9 mouse cellular contexts compared by ENCODE assay signal in genomic region chr7:112241211-112241944, GRCm38 (mm10). TPM values are rescaled to one million over a fixed set of nuclear protein-coding genes. Genes with fewer than 3 reads are reported as not detected.
DNase-seq lines count a peak whose midpoint lies in the region; ATAC-seq and TF ChIP-seq lines count a peak whose summit lies in the region.
"Had no signal": no experiment of that assay in that cellular context is flagged by ENCODE, and none has a peak within 500 bp of the region (broad histone marks: within the 10 kb centered on the region; RNA-seq: fewer than 3 reads in every experiment).

No protein-coding gene starts in this region.

- no peak overlapping the region for H3K9ac ChIP-seq in embryonic facial prominence, embryonic 14.5 days (ENCODE audit: low read depth, low read length)
- no peak overlapping the region for H3K9ac ChIP-seq in hindbrain, postnatal 0 days (replicated peaks; ENCODE audit: low read length)
- H3K9ac ChIP-seq in hindbrain, embryonic 13.5 days = no peak overlapping the region
- H3K9ac ChIP-seq in stomach, postnatal 0 days (ENCODE audit: low read length) = no peak overlapping the region

- no peak for TF ChIP-seq CTCF in hindbrain, postnatal 0 days (IDR thresholded peaks at IDR 0.05; ENCODE audit: low read depth)
- no peak for TF ChIP-seq CTCF in stomach, postnatal 0 days (IDR thresholded peaks at IDR 0.05; ENCODE audit: low read depth)

- no peaks in the 10 kb centered on the region for H3K9me3 ChIP-seq in embryonic facial prominence, embryonic 14.5 days (ENCODE audit: control insufficient read depth, low read length)
- no peaks in the 10 kb centered on the region for H3K9me3 ChIP-seq in embryonic facial prominence, embryonic 10.5 days
- no peaks in the 10 kb centered on the region for H3K9me3 ChIP-seq in hindbrain, postnatal 0 days (ENCODE audit: low read length)
- no peaks in the 10 kb centered on the region for H3K9me3 ChIP-seq in hindbrain, embryonic 13.5 days
- H3K9me3 ChIP-seq in stomach, postnatal 0 days (ENCODE audit: control insufficient read depth, low read length) = no peaks in the 10 kb centered on the region

- TF ChIP-seq EP300 in stomach, postnatal 0 days (optimal IDR thresholded peaks at IDR 0.05) = no peak

- ATAC-seq in embryonic facial prominence, embryonic 14.5 days (ENCODE audit: low read depth) = peak; percentile 71; the same call in 1 of the 2 replicates
- peak; percentile 61 for ATAC-seq in hindbrain, postnatal 0 days
- ATAC-seq in hindbrain, embryonic 13.5 days (ENCODE audit: low FRiP score) = no peak
- no peak for ATAC-seq in stomach, postnatal 0 days (ENCODE audit: low FRiP score, low TSS enrichment)

- H3K27ac ChIP-seq in embryonic facial prominence, embryonic 14.5 days (replicated peaks; ENCODE audit: low read depth, low read length) = no peak overlapping the region
- no peak overlapping the region for H3K27ac ChIP-seq in embryonic facial prominence, embryonic 10.5 days (replicated peaks)
- peak overlapping the region; percentile 66 for H3K27ac ChIP-seq in hindbrain, postnatal 0 days
- no peak overlapping the region for H3K27ac ChIP-seq in hindbrain, embryonic 13.5 days
- H3K27ac ChIP-seq in stomach, postnatal 0 days (replicated peaks) = no peak overlapping the region

- intact Hi-C loops in left cerebral cortex, postnatal 25 days (cut with DNase I) = loop anchor here (1.0 to 5.0 kb wide), 3 partner anchors 8 to 119 kb away; no protein-coding TSS in a partner anchor

- no peak overlapping the region for H3K4me2 ChIP-seq in embryonic facial prominence, embryonic 14.5 days (ENCODE audit: low read depth, low read length)
- no peak overlapping the region for H3K4me2 ChIP-seq in hindbrain, postnatal 0 days (ENCODE audit: low read depth, low read length)
- no peak overlapping the region for H3K4me2 ChIP-seq in hindbrain, embryonic 13.5 days
- no peak overlapping the region for H3K4me2 ChIP-seq in stomach, postnatal 0 days (replicated peaks; ENCODE audit: low read depth)

- peak; percentile 35 for DNase-seq in embryonic facial prominence, embryonic 14.5 days (ENCODE audit: low spot score)
- no peak for DNase-seq in embryonic facial prominence, embryonic 10.5 days (ENCODE audit: low spot score)
- DNase-seq in hindbrain, postnatal 0 days (ENCODE audit: low spot score) = peak; percentile 52
- peak; percentile 75 to 81 for DNase-seq in cerebellum, postnatal 10 days
- DNase-seq in left cerebral cortex, postnatal 25 days (ENCODE audit: low spot score in 2 of 2) = peak; percentile 53 to 95
- no peak for DNase-seq in gastrocnemius, adult 18-20 months (ENCODE audit: low spot score)
- DNase-seq in stomach, postnatal 0 days (ENCODE audit: low spot score) = no peak
- DNase-seq: liver had no signal

- no peaks in the 10 kb centered on the region for H3K27me3 ChIP-seq in embryonic facial prominence, embryonic 14.5 days (replicated peaks; ENCODE audit: control insufficient read depth, insufficient read depth, low read length)
- peaks cover 20% of the 10 kb centered on the region; the same call in 1 of the 2 replicates for H3K27me3 ChIP-seq in embryonic facial prominence, embryonic 10.5 days (replicated peaks; ENCODE audit: low read depth, poor library complexity, severe bottlenecking)
- no peaks in the 10 kb centered on the region for H3K27me3 ChIP-seq in hindbrain, postnatal 0 days (ENCODE audit: insufficient read depth, low read length)
- H3K27me3 ChIP-seq in hindbrain, embryonic 13.5 days = no peaks in the 10 kb centered on the region
- H3K27me3 ChIP-seq in stomach, postnatal 0 days (ENCODE audit: control insufficient read depth, insufficient read depth, low read length) = no peaks in the 10 kb centered on the region

- H3K4me1 ChIP-seq in embryonic facial prominence, embryonic 14.5 days (ENCODE audit: control insufficient read depth, insufficient read depth, low read length) = no peaks in the 10 kb centered on the region; the same call in 1 of the 2 replicates
- peaks cover 11% of the 10 kb centered on the region for H3K4me1 ChIP-seq in embryonic facial prominence, embryonic 10.5 days
- peaks cover 11% of the 10 kb centered on the region; the same call in 1 of the 2 replicates for H3K4me1 ChIP-seq in hindbrain, postnatal 0 days (ENCODE audit: insufficient read depth, low read length)
- peaks cover 23% of the 10 kb centered on the region for H3K4me1 ChIP-seq in hindbrain, embryonic 13.5 days (replicated peaks)
- H3K4me1 ChIP-seq in stomach, postnatal 0 days (replicated peaks; ENCODE audit: control insufficient read depth, insufficient read depth) = peaks cover 11% of the 10 kb centered on the region

- no peaks in the 10 kb centered on the region for H3K36me3 ChIP-seq in embryonic facial prominence, embryonic 14.5 days (ENCODE audit: control insufficient read depth, insufficient read depth, low read length)
- no peaks in the 10 kb centered on the region for H3K36me3 ChIP-seq in embryonic facial prominence, embryonic 10.5 days (replicated peaks)
- H3K36me3 ChIP-seq in hindbrain, postnatal 0 days (ENCODE audit: insufficient read depth, low read length) = no peaks in the 10 kb centered on the region
- H3K36me3 ChIP-seq in hindbrain, embryonic 13.5 days = no peaks in the 10 kb centered on the region
- H3K36me3 ChIP-seq in stomach, postnatal 0 days (ENCODE audit: control insufficient read depth, insufficient read depth, low read length) = no peaks in the 10 kb centered on the region; the same call in 1 of the 2 replicates

- no peak overlapping the region for H3K4me3 ChIP-seq in embryonic facial prominence, embryonic 14.5 days (ENCODE audit: low read depth, low read length)
- H3K4me3 ChIP-seq in embryonic facial prominence, embryonic 10.5 days = no peak overlapping the region
- no peak overlapping the region for H3K4me3 ChIP-seq in hindbrain, postnatal 0 days (ENCODE audit: low read length)
- H3K4me3 ChIP-seq in hindbrain, embryonic 13.5 days = no peak overlapping the region
- no peak overlapping the region for H3K4me3 ChIP-seq in stomach, postnatal 0 days (ENCODE audit: low read depth, low read length)

- WGBS in embryonic facial prominence, embryonic 14.5 days = 49% methylated on average over 8 of the region's 8 CpGs
- 63% methylated on average over 8 of the region's 8 CpGs for WGBS in embryonic facial prominence, embryonic 10.5 days
- WGBS in hindbrain, postnatal 0 days = 41% methylated on average over 8 of the region's 8 CpGs
- WGBS in hindbrain, embryonic 13.5 days = 59% methylated on average over 8 of the region's 8 CpGs
- 65% methylated on average over 8 of the region's 8 CpGs for WGBS in stomach, postnatal 0 days

RNA-seq across cellular contexts. Expression of gene Mical2, which starts 15.7 kb away (rescaled TPM):
- 11.0 and 11.5 TPM in 2 replicates for polyA plus RNA-seq in embryonic facial prominence, embryonic 14.5 days (2014; fragmentation: Nextera tagmentation; extraction: Ambion mirVana)
- 1.2 and 1.4 TPM in 2 replicates for polyA plus RNA-seq in embryonic facial prominence, embryonic 10.5 days (2016; fragmentation: Nextera tagmentation; extraction: Ambion mirVana)
- 12.8 and 16.5 TPM in 2 replicates for total RNA-seq in hindbrain, postnatal 0 days (2014; rRNA removed)
- 6.4 and 6.5 TPM in 2 replicates for polyA plus RNA-seq in hindbrain, postnatal 0 days (2015; fragmentation: Nextera tagmentation; extraction: Ambion mirVana)
- polyA plus RNA-seq in hindbrain, embryonic 13.5 days (2015; fragmentation: Nextera tagmentation; extraction: Ambion mirVana) = 1.5 and 1.9 TPM in 2 replicates
- 100 to 1,000 TPM; 610 to 744 TPM for total RNA-seq in left cerebral cortex, postnatal 25 days (2021)
- 100 to 1,000 TPM; 166 to 180 TPM for total RNA-seq in gastrocnemius, adult 18-20 months (2021)
- 8.4 and 8.8 TPM in 2 replicates for polyA plus RNA-seq in stomach, postnatal 0 days (2015; fragmentation: Nextera tagmentation; extraction: Ambion mirVana)

Comparison
In these comparisons a context has a peak if more than half of its experiments do, and no peak if none do; other contexts are left out.
1. ATAC-seq: peak in embryonic facial prominence, embryonic 14.5 days (single experiment) and hindbrain, postnatal 0 days (single experiment); none in hindbrain, embryonic 13.5 days (single experiment) and stomach, postnatal 0 days (single experiment).
2. DNase-seq: peak in embryonic facial prominence, embryonic 14.5 days (single experiment), hindbrain, postnatal 0 days (single experiment), cerebellum, postnatal 10 days (2 of 2) and left cerebral cortex, postnatal 25 days (2 of 2); none in embryonic facial prominence, embryonic 10.5 days (single experiment), gastrocnemius, adult 18-20 months (single experiment) and stomach, postnatal 0 days (single experiment).